Mouse (Mus musculus) heart, postnatal 10 days (tissue): ENCODE results near the gene Lrrtm4. TPM values are rescaled to one million over a fixed set of nuclear protein-coding genes. Genes with fewer than 3 reads are reported as not detected.

Experiments used
- DNase-seq, 2 experiments: peaks; one replicate each; pipeline ENCODE4 v3.0.0; 2021
- intact Hi-C: fragments of 180-260 bp; cut with DNase I; formaldehyde crosslinking; loops from one replicate; pipeline ENCODE4 v1.15.1; 2025
- total RNA-seq, 2 experiments: library from RNA; stranded (reverse); gene quantifications; 2 replicates each; pipeline ENCODE4 v1.2.3; 2021

The Lrrtm4 gene
- total RNA-seq, 2 experiments from 2014 or later = 0.43 TPM; not detected in 1

GRCm38 (mm10) chr6:80664039-80664438 lies 645.4 kb downstream of the Lrrtm4 start:
- intact Hi-C loops = no loop called here
- DNase-seq = no peak

DNA sequence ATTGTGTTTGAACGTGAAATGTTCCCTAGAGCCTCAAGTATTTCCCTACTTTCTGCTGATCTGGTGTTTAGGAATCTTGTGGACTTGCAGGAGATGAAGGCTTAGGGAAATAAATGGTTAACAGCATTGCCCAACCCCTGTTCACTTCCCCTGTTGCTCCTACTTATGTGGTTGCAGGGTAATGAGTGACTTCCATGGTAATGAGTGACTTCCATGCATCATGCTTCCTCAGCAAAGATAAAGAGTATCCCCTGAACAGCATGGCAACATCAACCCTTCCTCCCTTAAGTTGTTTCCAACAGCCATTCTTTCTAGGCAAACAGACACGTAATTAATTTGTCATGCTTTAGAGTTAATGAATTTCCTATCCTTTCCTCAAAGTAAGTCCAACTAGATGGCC lies 685.5 kb downstream of the Lrrtm4 start:
- DNase-seq = no peak
- intact Hi-C loops = no loop called here

DNA sequence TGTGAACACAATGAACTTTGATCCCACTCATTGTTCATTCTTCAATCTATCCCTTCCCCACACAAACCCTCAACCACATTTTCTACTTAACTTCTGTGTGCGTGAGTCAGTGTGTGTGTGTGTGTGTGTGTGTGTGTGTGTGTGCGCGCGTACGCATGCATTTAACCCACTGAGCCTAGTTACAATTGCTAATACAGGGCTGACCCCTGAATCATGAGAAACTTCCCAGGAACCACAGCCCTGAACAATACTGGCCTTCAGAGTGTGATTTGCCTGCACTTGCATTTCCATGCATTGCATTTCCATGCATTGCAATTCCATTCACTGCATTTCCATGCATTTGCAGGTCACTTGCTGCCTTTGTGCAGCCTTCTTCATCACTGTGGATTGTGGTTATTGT lies 701.8 kb downstream of the Lrrtm4 start:
- intact Hi-C loops = no loop called here
- no peak for DNase-seq

GRCm38 (mm10) chr6:80733416-80733815 lies 714.7 kb downstream of the Lrrtm4 start:
- intact Hi-C loops = no loop called here

GRCm38 (mm10) chr6:80750769-80751168 lies 732.1 kb downstream of the Lrrtm4 start:
- no peak for DNase-seq
- intact Hi-C loops = no loop called here

More at GRCm38 (mm10) chr6:80733416-80733815, 714.7 kb downstream of the Lrrtm4 start:
- DNase-seq = no peak

DNA sequence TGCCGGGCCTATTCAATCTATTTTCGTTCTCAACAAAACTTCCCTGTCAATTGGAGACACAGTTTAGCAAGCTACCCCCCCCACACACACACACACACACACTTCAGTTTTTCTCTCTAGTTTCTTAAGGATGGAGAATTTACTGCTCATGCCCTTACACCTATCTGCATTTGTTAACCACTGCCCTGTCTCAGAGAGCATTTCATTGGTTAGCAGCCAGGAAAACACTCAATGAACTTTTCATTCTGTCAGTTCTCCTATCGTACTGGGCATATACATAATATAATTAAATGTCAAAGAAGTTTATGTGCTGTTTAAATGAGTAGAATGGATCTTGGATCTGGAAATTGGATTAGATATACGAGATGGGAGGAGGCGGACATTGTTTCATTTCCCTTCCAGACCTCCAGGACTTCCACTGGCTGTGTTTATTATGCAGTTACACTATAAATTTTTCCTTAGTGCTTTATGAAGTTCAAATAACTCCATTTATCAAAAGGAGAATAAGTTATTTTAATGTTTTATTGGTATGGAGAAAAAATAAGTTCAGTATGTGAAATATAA lies 742.0 kb downstream of the Lrrtm4 start:
- intact Hi-C loops = no loop called here
- no peak for DNase-seq

DNA sequence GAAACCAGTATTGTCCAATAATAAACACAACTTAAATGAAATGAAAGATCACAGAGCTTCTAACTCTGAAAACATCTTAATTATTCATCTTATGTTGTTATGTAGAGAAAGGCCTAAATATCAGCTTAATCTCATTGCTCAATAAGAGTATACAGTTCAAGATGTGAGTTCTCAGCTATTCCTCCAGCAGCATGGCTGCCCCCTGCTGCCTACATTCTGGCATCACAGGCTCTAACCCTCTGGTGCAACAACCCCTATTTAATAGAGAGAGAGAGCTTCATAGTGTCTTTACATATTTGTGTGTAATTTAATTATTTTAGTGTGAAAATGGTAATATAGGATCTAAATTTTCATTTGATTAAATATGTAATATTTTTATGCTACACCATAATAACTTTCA lies 767.6 kb downstream of the Lrrtm4 start:
- intact Hi-C loops = no loop called here

GRCm38 (mm10) chr6:80823753-80824152 lies 805.1 kb downstream of the Lrrtm4 start:
- intact Hi-C loops = no loop called here
- no peak for DNase-seq

More for the DNA sequence above, 767.6 kb downstream of the Lrrtm4 start:
- DNase-seq = no peak

- intact Hi-C loops = no loop called here
- no peak for DNase-seq
Measured at GRCm38 (mm10) chr6:80839784-80840183, 821.1 kb downstream of the Lrrtm4 start.

DNA sequence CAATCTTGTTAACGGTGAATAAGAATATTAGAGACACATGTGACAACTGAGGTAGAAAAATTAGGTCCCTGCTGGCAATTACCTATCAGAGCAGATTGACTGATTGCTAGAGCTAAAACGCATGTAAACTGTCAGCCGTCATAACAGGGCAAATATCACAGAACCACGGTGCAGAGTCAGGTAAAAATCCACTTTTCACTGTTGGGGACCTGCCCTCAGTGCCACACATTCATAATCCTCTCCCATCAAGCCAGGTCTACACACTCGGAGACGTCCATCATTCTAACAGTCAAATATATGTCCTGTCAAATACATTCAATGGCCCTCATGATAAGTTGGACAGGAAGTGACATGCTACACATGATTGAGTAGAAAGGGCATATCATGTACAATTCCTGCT lies 826.6 kb downstream of the Lrrtm4 start:
- no peak for DNase-seq
- intact Hi-C loops = no loop called here

- intact Hi-C loops = no loop called here
- no peak for DNase-seq
Measured at GRCm38 (mm10) chr6:80856910-80857543, 838.4 kb downstream of the Lrrtm4 start.

Other genes with a start within 250 kb of the Lrrtm4 start
- not detected for gene Gm20594, start 201.0 kb upstream of the Lrrtm4 start, total RNA-seq